Mouse (Mus musculus) bone marrow macrophage, adult 2 months (primary cell): ENCODE results near the gene Slc2a1.

Experiments
- CTCF ChIP-seq: IDR thresholded peaks from 2 replicates; pipeline ENCODE4 v1.5.1; 2012; ENCODE audit warnings: low read depth, mild to moderate bottlenecking, low read length, moderate library complexity
- POLR2A ChIP-seq: IDR thresholded peaks from 2 replicates; pipeline ENCODE4 v1.6.1; 2012; ENCODE audit warnings: mild to moderate bottlenecking, low read depth, low read length, borderline replicate concordance

- TF ChIP-seq CTCF: no peak
- TF ChIP-seq POLR2A: no peak
Measured at GRCm38 (mm10) chr4:119185771-119186170, 77.3 kb downstream of the Slc2a1 start.
